Mouse (Mus musculus) erythroblast, embryonic 14.5 days (primary cell): Measurements from ENCODE around the gene Gm37240. TPM values are rescaled to one million over a fixed set of nuclear protein-coding genes. Genes with fewer than 3 reads are reported as not detected.
A peak's percentile ranks its signal among the peaks of the same experiment; 100 is the strongest.

Source experiments
- H3K27me3 ChIP-seq: 2 replicates; pipeline ENCODE4 v1.6.1; 2012; ENCODE audit warnings: inconsistent platforms; ENCODE audit not compliant: control insufficient read depth
- H3K36me3 ChIP-seq: 2 replicates; pipeline ENCODE4 v1.6.1; 2012; ENCODE audit warnings: mild to moderate bottlenecking, inconsistent platforms; ENCODE audit not compliant: control insufficient read depth
- H3K4me1 ChIP-seq: 2 replicates; pipeline ENCODE4 v1.6.1; 2012; ENCODE audit warnings: inconsistent platforms; ENCODE audit not compliant: control insufficient read depth
- H3K4me3 ChIP-seq: replicated peaks from 2 replicates; pipeline ENCODE3; 2012; ENCODE audit warnings: moderate library complexity, mild to moderate bottlenecking, inconsistent platforms
- H3K9me3 ChIP-seq: 2 replicates; pipeline ENCODE4 v1.6.1; 2012; ENCODE audit warnings: low read length, inconsistent platforms, mixed read lengths; ENCODE audit not compliant: control insufficient read depth
- GATA1 ChIP-seq: IDR thresholded peaks from 2 replicates; pipeline ENCODE4 v1.6.1; 2012; ENCODE audit warnings: low read length, inconsistent platforms, mixed read lengths
- TAL1 ChIP-seq: IDR thresholded peaks from 3 replicates; pipeline ENCODE4 v1.6.1; 2012; ENCODE audit warnings: low read length, inconsistent platforms, mixed read lengths
- polyA plus RNA-seq: library from polyadenylated mRNA; stranded (reverse); fragments of >175 nt; gene quantifications from 2 replicates; pipeline ENCODE4 v1.2.3, GENCODE M21; 2012

Gene Gm37240
- polyA plus RNA-seq, 1 experiment: not detected

- peaks cover 92% of the 10 kb centered on the region for H3K36me3 ChIP-seq
- peaks cover 7% of the 10 kb centered on the region for H3K9me3 ChIP-seq
- TF ChIP-seq GATA1: no peak
- no peak for TF ChIP-seq TAL1
- peaks cover 81% of the 10 kb centered on the region for H3K4me1 ChIP-seq
- peak overlapping the region; percentile 58 for H3K4me3 ChIP-seq
- H3K27me3 ChIP-seq: peaks cover 15% of the 10 kb centered on the region
Measured at GRCm38 (mm10) chr3:84474398-84474797, 1412.9 kb downstream of the Gm37240 start.

- peaks cover under 1% of the 10 kb centered on the region; the same call in 1 of the 2 replicates for H3K27me3 ChIP-seq
- peak overlapping the region; percentile 58 for H3K4me3 ChIP-seq
- TF ChIP-seq TAL1 (no peak), GATA1 (no peak)
- peaks cover 7% of the 10 kb centered on the region for H3K9me3 ChIP-seq
- peaks cover 94% of the 10 kb centered on the region for H3K4me1 ChIP-seq
- H3K36me3 ChIP-seq: peaks cover 100% of the 10 kb centered on the region
Measured at GRCm38 (mm10) chr3:84472955-84473354, 1414.4 kb downstream of the Gm37240 start.

- H3K4me1 ChIP-seq: peaks cover 97% of the 10 kb centered on the region
- H3K4me3 ChIP-seq: peak overlapping the region; percentile 58
- TF ChIP-seq GATA1 (no peak), TAL1 (no peak)
- peaks cover 100% of the 10 kb centered on the region for H3K36me3 ChIP-seq
- H3K9me3 ChIP-seq: peaks cover 7% of the 10 kb centered on the region
- no peaks in the 10 kb centered on the region; the same call in 1 of the 2 replicates for H3K27me3 ChIP-seq
Measured at GRCm38 (mm10) chr3:84472527-84472926, 1414.8 kb downstream of the Gm37240 start.

- peaks cover 97% of the 10 kb centered on the region for H3K36me3 ChIP-seq
- H3K27me3 ChIP-seq: no peaks in the 10 kb centered on the region; the same call in 1 of the 2 replicates
- peaks cover 7% of the 10 kb centered on the region for H3K9me3 ChIP-seq
- peak overlapping the region; percentile 58 for H3K4me3 ChIP-seq
- peaks cover 95% of the 10 kb centered on the region for H3K4me1 ChIP-seq
- peak; percentile 92 for TF ChIP-seq GATA1
- peak; percentile 82 for TF ChIP-seq TAL1
Measured at GRCm38 (mm10) chr3:84471146-84471545, 1416.2 kb downstream of the Gm37240 start.

- H3K9me3 ChIP-seq: peaks cover 7% of the 10 kb centered on the region
- H3K4me1 ChIP-seq: peaks cover 83% of the 10 kb centered on the region
- peaks cover 96% of the 10 kb centered on the region for H3K36me3 ChIP-seq
- TF ChIP-seq TAL1: no peak
- TF ChIP-seq GATA1: peak; percentile 35; the same call in 1 of the 2 replicates
- H3K27me3 ChIP-seq: no peaks in the 10 kb centered on the region; the same call in 1 of the 2 replicates
- H3K4me3 ChIP-seq: peak overlapping the region; percentile 43
Measured at GRCm38 (mm10) chr3:84468111-84468453, 1419.2 kb downstream of the Gm37240 start.

GRCm38 (mm10) chr3:84467419-84468110, 1419.8 kb downstream of the Gm37240 start:
- Histone ChIP-seq H3K36me3 (peaks cover 96% of the 10 kb centered on the region), H3K9me3 (peaks cover 7% of the 10 kb centered on the region), H3K4me1 (peaks cover 82% of the 10 kb centered on the region), H3K27me3 (no peaks in the 10 kb centered on the region; the same call in 1 of the 2 replicates), H3K4me3 (peak overlapping the region; percentile 43)
- TF ChIP-seq GATA1 (no peak), TAL1 (no peak)

- Histone ChIP-seq H3K4me3 (no peak overlapping the region), H3K36me3 (peaks cover 96% of the 10 kb centered on the region), H3K27me3 (no peaks in the 10 kb centered on the region; the same call in 1 of the 2 replicates), H3K9me3 (peaks cover 7% of the 10 kb centered on the region), H3K4me1 (peaks cover 82% of the 10 kb centered on the region)
- TF ChIP-seq GATA1: no peak
- TF ChIP-seq TAL1: no peak
Measured at GRCm38 (mm10) chr3:84465822-84466500, 1421.4 kb downstream of the Gm37240 start.

- TF ChIP-seq GATA1: no peak
- TF ChIP-seq TAL1: no peak
- Histone ChIP-seq H3K4me1 (peaks cover 80% of the 10 kb centered on the region), H3K27me3 (no peaks in the 10 kb centered on the region), H3K9me3 (no peaks in the 10 kb centered on the region), H3K4me3 (no peak overlapping the region), H3K36me3 (peaks cover 96% of the 10 kb centered on the region)
Measured at GRCm38 (mm10) chr3:84461687-84462086, 1425.6 kb downstream of the Gm37240 start.

GRCm38 (mm10) chr3:84460952-84461351, 1426.4 kb downstream of the Gm37240 start:
- peak overlapping the region; percentile 38 for H3K4me3 ChIP-seq
- no peaks in the 10 kb centered on the region for H3K9me3 ChIP-seq
- H3K27me3 ChIP-seq: no peaks in the 10 kb centered on the region
- peaks cover 98% of the 10 kb centered on the region for H3K36me3 ChIP-seq
- H3K4me1 ChIP-seq: peaks cover 85% of the 10 kb centered on the region
- TF ChIP-seq TAL1 (no peak), GATA1 (peak; percentile 66)
